Mouse (Mus musculus) E14TG2a.4 (cell line): ENCODE results near the gene Dhodh.

Experiments used
- CTCF ChIP-seq: conservative IDR thresholded peaks from 2 replicates; pipeline ENCODE4 v1.5.1; 2014; ENCODE audit warnings: low read length
- POU5F1 ChIP-seq: IDR thresholded peaks from 2 replicates; pipeline ENCODE4 v1.6.1; 2014; ENCODE audit warnings: low read length, borderline replicate concordance

GRCm38 (mm10) chr8:109635146-109635545, 26.7 kb upstream of the Dhodh start:
- no peak for TF ChIP-seq CTCF
- TF ChIP-seq POU5F1 = no peak
